Mouse (Mus musculus): Measurements from ENCODE around the gene Senp3.
"Not testable (repeated sequence)": the region's sequence is repeated elsewhere in the genome, so short reads cannot be mapped to it uniquely, and the experiment has no call there.

Senp3 gene

GRCm38 (mm10) chr11:69704613-69705010 is 22.7 kb upstream of the Senp3 start:
- DNase-seq (ENCODE audit: low spot score), result no peak

GRCm38 (mm10) chr11:69703814-69704612 is 22.1 kb upstream of the Senp3 start:
- DNase-seq (ENCODE audit: low spot score), result no peak

GRCm38 (mm10) chr11:69703381-69703780 is 21.5 kb upstream of the Senp3 start:
- DNase-seq (ENCODE audit: low spot score), result not testable (repeated sequence)

- DNase-seq (ENCODE audit: low spot score), result not testable (repeated sequence)
These were observed 21.0 kb upstream of the Senp3 start for GRCm38 (mm10) chr11:69702886-69703285.

- DNase-seq (ENCODE audit: low spot score), result no peak
These were observed 17.7 kb upstream of the Senp3 start for GRCm38 (mm10) chr11:69699595-69699994.

- no peak for DNase-seq (ENCODE audit: low spot score)
These were observed 16.7 kb upstream of the Senp3 start for GRCm38 (mm10) chr11:69698574-69698973.

GRCm38 (mm10) chr11:69697396-69697795 is 15.5 kb upstream of the Senp3 start:
- no peak for DNase-seq (ENCODE audit: low spot score)

GRCm38 (mm10) chr11:69695361-69696181 is 13.7 kb upstream of the Senp3 start, which contains the start of the genes Tnfsf12 and Tnfsfm13:
Gene Tnfsf12, minus strand, starts transcription at chr11:69695849.
Gene Tnfsfm13, minus strand, starts transcription at chr11:69696098.
- DNase-seq (ENCODE audit: low spot score), result peak; percentile 59

- DNase-seq (ENCODE audit: low spot score), result no peak
These were observed 13.1 kb upstream of the Senp3 start for GRCm38 (mm10) chr11:69695046-69695360.

GRCm38 (mm10) chr11:69693421-69693965 is 11.6 kb upstream of the Senp3 start:
- DNase-seq (ENCODE audit: low spot score), result no peak

GRCm38 (mm10) chr11:69692863-69693262 is 11.0 kb upstream of the Senp3 start:
- no peak for DNase-seq (ENCODE audit: low spot score)

- DNase-seq (ENCODE audit: low spot score), result no peak
These were observed 10.4 kb upstream of the Senp3 start for GRCm38 (mm10) chr11:69692196-69692811.

GRCm38 (mm10) chr11:69689891-69690290 is 8.0 kb upstream of the Senp3 start:
- DNase-seq (ENCODE audit: low spot score), result no peak

GRCm38 (mm10) chr11:69687061-69687460 is 5.2 kb upstream of the Senp3 start:
- no peak for DNase-seq (ENCODE audit: low spot score)

- peak; percentile 75 for DNase-seq (ENCODE audit: low spot score)
These were observed 4.5 kb upstream of the Senp3 start for GRCm38 (mm10) chr11:69686377-69686776.

- peak; percentile 77 for DNase-seq (ENCODE audit: low spot score)
These were observed 3.8 kb upstream of the Senp3 start, which contains the start of gene Tnfsf13 for GRCm38 (mm10) chr11:69685526-69686148. Gene Tnfsf13, minus strand, starts transcription at chr11:69685784.

- no peak for DNase-seq (ENCODE audit: low spot score)
These were observed 3.1 kb upstream of the Senp3 start for GRCm38 (mm10) chr11:69684936-69685335.

- DNase-seq (ENCODE audit: low spot score), result no peak
These were observed 2.4 kb upstream of the Senp3 start for GRCm38 (mm10) chr11:69684128-69684745.

- DNase-seq (ENCODE audit: low spot score), result no peak
These were observed 1.7 kb upstream of the Senp3 start for GRCm38 (mm10) chr11:69683576-69683975.

- peak; percentile 84 for DNase-seq (ENCODE audit: low spot score)
These were observed 1.1 kb upstream of the Senp3 start for GRCm38 (mm10) chr11:69682840-69683533.
